Mouse (Mus musculus): ENCODE data around the gene Zfp385b. TPM values are rescaled to one million over a fixed set of nuclear protein-coding genes. Genes with fewer than 3 reads are reported as not detected.

The Zfp385b gene
- 2.6 and 3.2 TPM in 2 replicates for polyA plus RNA-seq (2016; fragmentation: Nextera tagmentation; extraction: Ambion mirVana)

- Histone ChIP-seq H3K27ac (no peak within 1 kb of the TSS), H3K9me3 (no peaks in the 10 kb centered on the region), H3K4me3 (no peak within 1 kb of the TSS), H3K4me1 (peaks cover 14% of the 10 kb centered on the region), H3K27me3 (ENCODE audit: insufficient read depth, poor library complexity, severe bottlenecking) (peaks cover 46% of the 10 kb centered on the region), H3K36me3 (no peaks in the 10 kb centered on the region)
- DNase-seq (ENCODE audit: low spot score), result no peak
These were observed at the start of gene Zfp385b for GRCm38 (mm10) chr2:77819539-77819938. TSS of gene Zfp385b (minus strand) at chr2:77819639.

- Histone ChIP-seq H3K9me3 (no peaks in the 10 kb centered on the region; the same call in 1 of the 2 replicates), H3K36me3 (no peaks in the 10 kb centered on the region), H3K4me1 (peaks cover 7% of the 10 kb centered on the region; the same call in 1 of the 2 replicates), H3K27me3 (ENCODE audit: insufficient read depth, poor library complexity, severe bottlenecking) (no peaks in the 10 kb centered on the region), H3K27ac (0 out of 2 replicates have a peak overlapping the region, but pooled peaks have one; percentile 30), H3K4me3 (no peak overlapping the region)
- no peak for DNase-seq (ENCODE audit: low spot score)
- WGBS, result 87% methylated on average over 6 of the region's 6 CpGs
These were observed 44.5 kb upstream of the Zfp385b start for GRCm38 (mm10) chr2:77863934-77864333.

GRCm38 (mm10) chr2:77863522-77863921 lies 44.1 kb upstream of the Zfp385b start:
- Histone ChIP-seq H3K4me1 (peaks cover 7% of the 10 kb centered on the region; the same call in 1 of the 2 replicates), H3K4me3 (no peak overlapping the region), H3K27ac (0 out of 2 replicates have a peak overlapping the region, but pooled peaks have one; percentile 30)

GRCm38 (mm10) chr2:77841464-77841863 lies 22.0 kb upstream of the Zfp385b start:
- Histone ChIP-seq H3K4me3 (no peak overlapping the region), H3K9me3 (no peaks in the 10 kb centered on the region), H3K4me1 (no peaks in the 10 kb centered on the region; the same call in 1 of the 2 replicates), H3K27me3 (ENCODE audit: insufficient read depth, poor library complexity, severe bottlenecking) (no peaks in the 10 kb centered on the region), H3K36me3 (no peaks in the 10 kb centered on the region), H3K27ac (no peak overlapping the region)
- 18% methylated on average over 6 of the region's 6 CpGs for WGBS
- no peak for DNase-seq (ENCODE audit: low spot score)

More at GRCm38 (mm10) chr2:77863522-77863921, 44.1 kb upstream of the Zfp385b start:
- WGBS, result 71% methylated on average over 15 of the region's 15 CpGs
- Histone ChIP-seq H3K27me3 (ENCODE audit: insufficient read depth, poor library complexity, severe bottlenecking) (no peaks in the 10 kb centered on the region), H3K9me3 (no peaks in the 10 kb centered on the region; the same call in 1 of the 2 replicates), H3K36me3 (no peaks in the 10 kb centered on the region)
- no peak for DNase-seq (ENCODE audit: low spot score)

GRCm38 (mm10) chr2:77839587-77839986 lies 20.1 kb upstream of the Zfp385b start:
- 84% methylated on average over 17 of the region's 17 CpGs for WGBS
- Histone ChIP-seq H3K4me3 (no peak overlapping the region), H3K4me1 (no peaks in the 10 kb centered on the region; the same call in 1 of the 2 replicates), H3K9me3 (no peaks in the 10 kb centered on the region), H3K27ac (no peak overlapping the region), H3K36me3 (no peaks in the 10 kb centered on the region), H3K27me3 (ENCODE audit: insufficient read depth, poor library complexity, severe bottlenecking) (no peaks in the 10 kb centered on the region)
- no peak for DNase-seq (ENCODE audit: low spot score)

GRCm38 (mm10) chr2:77838688-77839087 lies 19.2 kb upstream of the Zfp385b start:
- H3K4me1 ChIP-seq, result no peaks in the 10 kb centered on the region; the same call in 1 of the 2 replicates
- WGBS, result 75% methylated on average over 1 of the region's 1 CpGs
- no peak for DNase-seq (ENCODE audit: low spot score)
- no peak overlapping the region for H3K4me3 ChIP-seq
- H3K36me3 ChIP-seq, result no peaks in the 10 kb centered on the region
- H3K27ac ChIP-seq, result no peak overlapping the region
- H3K27me3 ChIP-seq (ENCODE audit: insufficient read depth, poor library complexity, severe bottlenecking), result no peaks in the 10 kb centered on the region
- no peaks in the 10 kb centered on the region for H3K9me3 ChIP-seq

GRCm38 (mm10) chr2:77835781-77836180 lies 16.3 kb upstream of the Zfp385b start:
- 54% methylated on average over 3 of the region's 3 CpGs for WGBS
- no peak overlapping the region for H3K4me3 ChIP-seq
- H3K27me3 ChIP-seq (ENCODE audit: insufficient read depth, poor library complexity, severe bottlenecking), result no peaks in the 10 kb centered on the region
- H3K36me3 ChIP-seq, result no peaks in the 10 kb centered on the region
- no peak overlapping the region for H3K27ac ChIP-seq
- no peaks in the 10 kb centered on the region for H3K9me3 ChIP-seq
- no peaks in the 10 kb centered on the region; the same call in 1 of the 2 replicates for H3K4me1 ChIP-seq
- no peak for DNase-seq (ENCODE audit: low spot score)

- DNase-seq (ENCODE audit: low spot score), result no peak
- Histone ChIP-seq H3K27ac (peak overlapping the region; percentile 36; the same call in 1 of the 2 replicates), H3K27me3 (ENCODE audit: insufficient read depth, poor library complexity, severe bottlenecking) (no peaks in the 10 kb centered on the region), H3K4me1 (0 out of 2 replicates have a peak, but pooled peaks cover 3% of the 10 kb centered on the region), H3K36me3 (no peaks in the 10 kb centered on the region), H3K9me3 (no peaks in the 10 kb centered on the region), H3K4me3 (no peak overlapping the region)
- WGBS, result 38% methylated on average over 7 of the region's 7 CpGs
These were observed 6.8 kb upstream of the Zfp385b start for GRCm38 (mm10) chr2:77826133-77826828.

GRCm38 (mm10) chr2:77823026-77823425 lies 3.6 kb upstream of the Zfp385b start:
- no peaks in the 10 kb centered on the region for H3K36me3 ChIP-seq

GRCm38 (mm10) chr2:77817357-77817894 lies 2.0 kb downstream of the Zfp385b start:
- Histone ChIP-seq H3K27ac (no peak overlapping the region), H3K36me3 (no peaks in the 10 kb centered on the region), H3K4me3 (peak overlapping the region; percentile 73), H3K9me3 (no peaks in the 10 kb centered on the region), H3K4me1 (peaks cover 14% of the 10 kb centered on the region), H3K27me3 (ENCODE audit: insufficient read depth, poor library complexity, severe bottlenecking) (peaks cover 60% of the 10 kb centered on the region)
- DNase-seq (ENCODE audit: low spot score), result no peak
- WGBS, result 38% methylated on average over 12 of the region's 12 CpGs

More at GRCm38 (mm10) chr2:77823026-77823425, 3.6 kb upstream of the Zfp385b start:
- 80% methylated on average over 5 of the region's 5 CpGs for WGBS
- no peaks in the 10 kb centered on the region for H3K9me3 ChIP-seq
- no peak overlapping the region for H3K27ac ChIP-seq
- no peak overlapping the region for H3K4me3 ChIP-seq
- no peak for DNase-seq (ENCODE audit: low spot score)
- H3K4me1 ChIP-seq, result 0 out of 2 replicates have a peak, but pooled peaks cover 3% of the 10 kb centered on the region
- H3K27me3 ChIP-seq (ENCODE audit: insufficient read depth, poor library complexity, severe bottlenecking), result peaks cover 13% of the 10 kb centered on the region

GRCm38 (mm10) chr2:77816413-77817314 lies 2.8 kb downstream of the Zfp385b start:
- Histone ChIP-seq H3K4me1 (peaks cover 14% of the 10 kb centered on the region), H3K36me3 (no peaks in the 10 kb centered on the region), H3K9me3 (no peaks in the 10 kb centered on the region), H3K4me3 (peak overlapping the region; percentile 73), H3K27ac (peak overlapping the region; percentile 75), H3K27me3 (ENCODE audit: insufficient read depth, poor library complexity, severe bottlenecking) (peaks cover 60% of the 10 kb centered on the region)
- under 1% methylated on average over 115 of the region's 116 CpGs for WGBS
- DNase-seq (ENCODE audit: low spot score), result no peak

- whole genome bisulfite sequencing, result 5% methylated on average over 20 of the region's 20 CpGs
- Histone ChIP-seq H3K27me3 (ENCODE audit: insufficient read depth, poor library complexity, severe bottlenecking) (peaks cover 60% of the 10 kb centered on the region), H3K9me3 (no peaks in the 10 kb centered on the region), H3K27ac (peak overlapping the region; percentile 75), H3K4me3 (peak overlapping the region; percentile 73), H3K4me1 (peaks cover 14% of the 10 kb centered on the region), H3K36me3 (no peaks in the 10 kb centered on the region)
- DNase-seq (ENCODE audit: low spot score), result no peak
These were observed 3.5 kb downstream of the Zfp385b start for GRCm38 (mm10) chr2:77815775-77816412.
